Mouse (Mus musculus): ENCODE results near the gene Tnfsf12. TPM values are rescaled to one million over a fixed set of nuclear protein-coding genes. Genes with fewer than 3 reads are reported as not detected.

The Tnfsf12 gene
- polyA plus RNA-seq, 1 experiment, result 31.2 TPM

- no peak overlapping the region for H3K27ac ChIP-seq (ENCODE audit: insufficient read depth, low read length)
- H3K27me3 ChIP-seq (ENCODE audit: control insufficient read depth, insufficient read depth, low read length), result no peaks in the 10 kb centered on the region
- no peak for DNase-seq
- H3K4me1 ChIP-seq (ENCODE audit: control insufficient read depth, insufficient read depth, low read length), result no peaks in the 10 kb centered on the region
- TF ChIP-seq CTCF (IDR thresholded peaks at IDR 0.05; ENCODE audit: borderline replicate concordance, insufficient read depth, low read depth, low read length), result no peak
- TF ChIP-seq POLR2A (IDR thresholded peaks at IDR 0.05; ENCODE audit: borderline replicate concordance, insufficient read depth, low read length), result no peak
- H3K4me3 ChIP-seq (replicated peaks; ENCODE audit: insufficient read depth, low read depth, low read length), result no peak overlapping the region
- WGBS, result 62% methylated on average over 4 of the region's 4 CpGs
Observed at GRCm38 (mm10) chr11:69716953-69717352, 21.3 kb upstream of the Tnfsf12 start.

- no peaks in the 10 kb centered on the region for H3K4me1 ChIP-seq (ENCODE audit: control insufficient read depth, insufficient read depth, low read length)
- H3K27ac ChIP-seq (ENCODE audit: insufficient read depth, low read length), result no peak overlapping the region
- H3K27me3 ChIP-seq (ENCODE audit: control insufficient read depth, insufficient read depth, low read length), result no peaks in the 10 kb centered on the region
- H3K4me3 ChIP-seq (replicated peaks; ENCODE audit: insufficient read depth, low read depth, low read length), result no peak overlapping the region
- no peak for TF ChIP-seq POLR2A (IDR thresholded peaks at IDR 0.05; ENCODE audit: borderline replicate concordance, insufficient read depth, low read length)
- TF ChIP-seq CTCF (IDR thresholded peaks at IDR 0.05; ENCODE audit: borderline replicate concordance, insufficient read depth, low read depth, low read length), result no peak
- DNase-seq, result no peak
- 43% methylated on average over 5 of the region's 5 CpGs for WGBS
Observed at GRCm38 (mm10) chr11:69715929-69716328, 20.3 kb upstream of the Tnfsf12 start.

GRCm38 (mm10) chr11:69715482-69715881 lies 19.8 kb upstream of the Tnfsf12 start:
- no peak overlapping the region for H3K27ac ChIP-seq (ENCODE audit: insufficient read depth, low read length)
- no peak for DNase-seq
- H3K4me1 ChIP-seq (ENCODE audit: control insufficient read depth, insufficient read depth, low read length), result 0 out of 2 replicates have a peak, but pooled peaks cover 1% of the 10 kb centered on the region
- WGBS, result 59% methylated on average over 9 of the region's 9 CpGs
- H3K4me3 ChIP-seq (replicated peaks; ENCODE audit: insufficient read depth, low read depth, low read length), result no peak overlapping the region
- TF ChIP-seq POLR2A (IDR thresholded peaks at IDR 0.05; ENCODE audit: borderline replicate concordance, insufficient read depth, low read length), result no peak
- peak; percentile 50; the same call in 1 of the 2 replicates for TF ChIP-seq CTCF (IDR thresholded peaks at IDR 0.05; ENCODE audit: borderline replicate concordance, insufficient read depth, low read depth, low read length)
- H3K27me3 ChIP-seq (ENCODE audit: control insufficient read depth, insufficient read depth, low read length), result no peaks in the 10 kb centered on the region

GRCm38 (mm10) chr11:69714636-69715329 lies 19.1 kb upstream of the Tnfsf12 start:
- Histone ChIP-seq H3K4me1 (ENCODE audit: control insufficient read depth, insufficient read depth, low read length) (peaks cover 5% of the 10 kb centered on the region; the same call in 1 of the 2 replicates), H3K4me3 (replicated peaks; ENCODE audit: insufficient read depth, low read depth, low read length) (no peak overlapping the region), H3K27me3 (ENCODE audit: control insufficient read depth, insufficient read depth, low read length) (no peaks in the 10 kb centered on the region), H3K27ac (ENCODE audit: insufficient read depth, low read length) (no peak overlapping the region)
- no peak for DNase-seq
- no peak for TF ChIP-seq POLR2A (IDR thresholded peaks at IDR 0.05; ENCODE audit: borderline replicate concordance, insufficient read depth, low read length)
- TF ChIP-seq CTCF (IDR thresholded peaks at IDR 0.05; ENCODE audit: borderline replicate concordance, insufficient read depth, low read depth, low read length), result no peak
- 76% methylated on average over 18 of the region's 18 CpGs for WGBS

GRCm38 (mm10) chr11:69712954-69713672 lies 17.5 kb upstream of the Tnfsf12 start:
- H3K4me3 ChIP-seq (replicated peaks; ENCODE audit: insufficient read depth, low read depth, low read length), result no peak overlapping the region
- H3K27ac ChIP-seq (ENCODE audit: insufficient read depth, low read length), result no peak overlapping the region
- 87% methylated on average over 20 of the region's 20 CpGs for WGBS
- no peaks in the 10 kb centered on the region for H3K27me3 ChIP-seq (ENCODE audit: control insufficient read depth, insufficient read depth, low read length)
- TF ChIP-seq CTCF (IDR thresholded peaks at IDR 0.05; ENCODE audit: borderline replicate concordance, insufficient read depth, low read depth, low read length) (no peak), POLR2A (IDR thresholded peaks at IDR 0.05; ENCODE audit: borderline replicate concordance, insufficient read depth, low read length) (no peak)
- peaks cover 20% of the 10 kb centered on the region for H3K4me1 ChIP-seq (ENCODE audit: control insufficient read depth, insufficient read depth, low read length)
- no peak for DNase-seq

GRCm38 (mm10) chr11:69711082-69711481 lies 15.4 kb upstream of the Tnfsf12 start:
- no peak overlapping the region for H3K27ac ChIP-seq (ENCODE audit: insufficient read depth, low read length)
- peaks cover 34% of the 10 kb centered on the region for H3K4me1 ChIP-seq (ENCODE audit: control insufficient read depth, insufficient read depth, low read length)

GRCm38 (mm10) chr11:69710470-69710869 lies 14.8 kb upstream of the Tnfsf12 start:
- no peak overlapping the region for H3K27ac ChIP-seq (ENCODE audit: insufficient read depth, low read length)
- WGBS, result 74% methylated on average over 3 of the region's 3 CpGs
- DNase-seq, result no peak

More at GRCm38 (mm10) chr11:69711082-69711481, 15.4 kb upstream of the Tnfsf12 start:
- H3K4me3 ChIP-seq (replicated peaks; ENCODE audit: insufficient read depth, low read depth, low read length), result no peak overlapping the region
- TF ChIP-seq CTCF (IDR thresholded peaks at IDR 0.05; ENCODE audit: borderline replicate concordance, insufficient read depth, low read depth, low read length) (no peak), POLR2A (IDR thresholded peaks at IDR 0.05; ENCODE audit: borderline replicate concordance, insufficient read depth, low read length) (no peak)
- no peak for DNase-seq
- H3K27me3 ChIP-seq (ENCODE audit: control insufficient read depth, insufficient read depth, low read length), result no peaks in the 10 kb centered on the region
- 97% methylated on average over 2 of the region's 2 CpGs for WGBS

More at GRCm38 (mm10) chr11:69710470-69710869, 14.8 kb upstream of the Tnfsf12 start:
- TF ChIP-seq CTCF (IDR thresholded peaks at IDR 0.05; ENCODE audit: borderline replicate concordance, insufficient read depth, low read depth, low read length) (no peak), POLR2A (IDR thresholded peaks at IDR 0.05; ENCODE audit: borderline replicate concordance, insufficient read depth, low read length) (no peak)
- Histone ChIP-seq H3K27me3 (ENCODE audit: control insufficient read depth, insufficient read depth, low read length) (no peaks in the 10 kb centered on the region), H3K4me1 (ENCODE audit: control insufficient read depth, insufficient read depth, low read length) (peaks cover 34% of the 10 kb centered on the region), H3K4me3 (replicated peaks; ENCODE audit: insufficient read depth, low read depth, low read length) (no peak overlapping the region)
